Mouse (Mus musculus) heart, embryonic 14.5 days (tissue): ENCODE results near the gene Ube2h. TPM values are rescaled to one million over a fixed set of nuclear protein-coding genes. Genes with fewer than 3 reads are reported as not detected.

ENCODE experiments used
- ATAC-seq: fragments of 200-750 bp; cut with Nextera tagmentation; 2 replicates; pipeline ENCODE4 v1.8.0; 2017; ENCODE audit warnings: low read depth, moderate TSS enrichment; ENCODE audit not compliant: insufficient number of reproducible peaks, insufficient read depth, low FRiP score
- H3K27ac ChIP-seq, 2 experiments: fragments of 200-500 bp in 1 of 2; fragments of 300-500 bp in 1 of 2; sonication (generic) in 1 of 2; replicated peaks in 1 of 2; 2 replicates each; pipeline ENCODE4 v1.5.1; 2012 to 2014; ENCODE audit warnings: low read depth in 2 of 2, low read length in 2 of 2, control low read depth in 1 of 2, mild to moderate bottlenecking in 1 of 2, mixed read lengths in 1 of 2; ENCODE audit not compliant: control insufficient read depth in 1 of 2, insufficient read depth in 1 of 2
- H3K27me3 ChIP-seq: fragments of 300-500 bp; sonication (generic); 2 replicates; pipeline ENCODE4 v1.6.1; 2014; ENCODE audit warnings: mild to moderate bottlenecking, low read length, control low read depth; ENCODE audit not compliant: control insufficient read depth, insufficient read depth
- H3K36me3 ChIP-seq: fragments of 300-500 bp; sonication (generic); 2 replicates; pipeline ENCODE4 v1.6.1; 2014; ENCODE audit warnings: mild to moderate bottlenecking, control low read depth, low read length, mixed read lengths; ENCODE audit not compliant: control insufficient read depth, insufficient read depth
- H3K4me1 ChIP-seq, 2 experiments: fragments of 200-500 bp in 1 of 2; fragments of 300-500 bp in 1 of 2; sonication (generic) in 1 of 2; 2 replicates each; pipeline ENCODE4 v1.6.1; 2012 to 2014; ENCODE audit warnings: low read length in 2 of 2, control low read depth in 1 of 2, mixed read lengths in 1 of 2; ENCODE audit not compliant: control insufficient read depth in 2 of 2, insufficient read depth in 2 of 2
- H3K4me2 ChIP-seq: fragments of 300-500 bp; sonication (generic); 2 replicates; pipeline ENCODE4 v1.6.1; 2014; ENCODE audit warnings: mild to moderate bottlenecking, low read length
- H3K4me3 ChIP-seq, 2 experiments: fragments of 200-500 bp in 1 of 2; fragments of 300-500 bp in 1 of 2; sonication (generic) in 1 of 2; 2 replicates each; pipeline ENCODE4 v1.5.1; 2012 to 2014; ENCODE audit warnings: low read length in 2 of 2, mild to moderate bottlenecking in 2 of 2, control low read depth in 1 of 2, low read depth in 1 of 2, moderate library complexity in 1 of 2; ENCODE audit not compliant: control insufficient read depth in 1 of 2, insufficient read depth in 1 of 2
- H3K9ac ChIP-seq: fragments of 300-500 bp; sonication (generic); 2 replicates; pipeline ENCODE4 v1.6.1; 2014; ENCODE audit warnings: mild to moderate bottlenecking, low read length
- H3K9me3 ChIP-seq: fragments of 300-500 bp; sonication (generic); 2 replicates; pipeline ENCODE4 v1.6.1; 2016; ENCODE audit warnings: low read length, control low read depth; ENCODE audit not compliant: control insufficient read depth
- WGBS: fragments of 180-500 bp; shearing (Covaris S2); extraction: QIAGEN DNeasy Blood & Tissue Kit; methylation state at CpG from one replicate; pipeline ENCODE4 v1.1.7; 2014; 5-methylcytosine and 5-hydroxymethylcytosine counted together
- microRNA counts: library from miRNA; unstranded; fragments of <30 nt; microRNA quantifications from one replicate; lab custom pipeline; 2016
- microRNA-seq: library from miRNA; unstranded; fragments of <30 nt; microRNA quantifications from one replicate; pipeline ENCODE4, GENCODE M21; 2016
- polyA plus RNA-seq: library from polyadenylated mRNA; unstranded; fragments of >200 nt; fragmentation: Nextera tagmentation; extraction: Ambion mirVana; gene quantifications from 2 replicates; pipeline ENCODE4 v1.2.1, GENCODE M21; 2014

Gene Ube2h
- polyA plus RNA-seq, 1 experiment from 2014 or later, result 65.7 TPM

DNA sequence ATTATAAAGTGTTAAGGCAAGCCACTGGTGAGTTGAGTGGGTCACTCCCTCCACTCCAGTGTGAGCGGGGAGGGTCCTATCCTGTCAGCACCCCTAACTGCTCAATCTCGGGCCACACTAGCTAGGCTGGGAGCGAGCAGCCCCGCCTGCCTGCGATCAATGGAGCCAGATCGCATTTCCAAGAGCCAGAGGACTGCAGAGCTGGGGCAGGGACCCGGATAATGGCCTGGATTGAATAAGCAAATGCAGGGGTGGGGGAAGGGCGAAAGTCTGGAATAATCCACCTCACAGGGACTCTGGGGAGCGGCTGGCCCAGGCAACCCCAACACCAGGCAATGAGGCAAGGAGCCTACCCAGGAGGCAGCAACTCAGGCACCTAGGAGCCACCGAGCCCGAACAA, 137.1 kb downstream of the Ube2h start:
- 32% methylated on average over 11 of the region's 11 CpGs for WGBS
- Histone ChIP-seq H3K27me3 (peaks cover 45% of the 10 kb centered on the region), H3K4me1 (peaks cover 9 to 16% of the 10 kb centered on the region in 2 experiments), H3K4me2 (no peak overlapping the region), H3K27ac (no peak overlapping the region), H3K9ac (no peak overlapping the region), H3K9me3 (no peaks in the 10 kb centered on the region), H3K36me3 (no peaks in the 10 kb centered on the region), H3K4me3 (no peak overlapping the region)
- ATAC-seq, result no peak

DNA sequence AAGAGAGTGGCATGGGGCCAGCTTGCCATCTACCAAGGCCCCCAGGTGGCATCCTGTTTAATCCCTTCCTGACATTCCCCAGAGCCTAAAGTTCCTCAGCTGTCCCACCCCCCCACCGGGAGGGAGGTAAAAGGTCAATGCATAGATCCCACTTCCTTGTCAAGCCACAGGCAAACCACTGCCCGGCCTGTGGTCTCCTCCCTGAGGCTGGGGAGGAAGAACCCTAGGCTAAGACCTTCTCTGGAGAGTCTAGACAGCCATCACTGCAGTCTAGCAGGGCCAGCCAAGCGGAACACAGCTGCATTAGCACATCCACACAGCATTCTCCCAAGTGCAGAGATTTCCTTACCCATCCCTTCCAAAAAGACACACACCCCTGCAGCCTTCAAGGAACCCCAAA, 138.0 kb downstream of the Ube2h start:
- H3K4me3 ChIP-seq, result no peak overlapping the region
- no peak for ATAC-seq
- H3K36me3 ChIP-seq, result no peaks in the 10 kb centered on the region
- no peak overlapping the region for H3K4me2 ChIP-seq
- WGBS, result 61% methylated on average over 3 of the region's 3 CpGs
- peaks cover 15 to 22% of the 10 kb centered on the region in 2 experiments for H3K4me1 ChIP-seq
- H3K27me3 ChIP-seq, result peaks cover 37% of the 10 kb centered on the region
- no peaks in the 10 kb centered on the region for H3K9me3 ChIP-seq
- no peak overlapping the region for H3K9ac ChIP-seq
- H3K27ac ChIP-seq, result no peak overlapping the region

DNA sequence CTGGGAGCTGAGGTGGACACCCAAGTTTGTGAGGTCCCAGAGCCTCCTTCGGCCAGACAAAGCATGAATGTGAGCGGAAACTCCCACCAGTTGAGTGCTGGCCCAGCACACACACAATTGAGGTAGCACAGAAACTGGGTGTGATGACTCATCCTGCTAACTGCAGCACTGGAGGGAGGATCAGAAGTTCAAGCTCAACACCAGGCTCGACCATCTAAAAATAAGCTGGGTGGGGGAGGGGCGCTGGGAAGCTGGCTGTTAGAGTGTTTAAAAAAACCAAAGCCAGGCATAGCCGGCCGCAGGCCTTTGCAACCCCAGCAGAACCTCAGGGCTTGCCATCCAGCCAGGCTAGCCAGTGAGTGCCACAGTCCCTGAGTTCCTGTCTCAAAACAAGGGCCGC, 142.2 kb downstream of the Ube2h start:
- no peak overlapping the region for H3K4me3 ChIP-seq
- 23% methylated on average over 7 of the region's 7 CpGs for WGBS
- peaks cover 22 to 28% of the 10 kb centered on the region in 2 experiments for H3K4me1 ChIP-seq
- peak overlapping the region; percentile 16; the same call in 1 of the 2 replicates for H3K9ac ChIP-seq
- no peaks in the 10 kb centered on the region for H3K9me3 ChIP-seq
- H3K27me3 ChIP-seq, result no peaks in the 10 kb centered on the region; the same call in 1 of the 2 replicates
- no peaks in the 10 kb centered on the region for H3K36me3 ChIP-seq
- H3K4me2 ChIP-seq, result peak overlapping the region; percentile 21; the same call in 1 of the 2 replicates
- ATAC-seq, result 0 out of 2 replicates have a peak, but pooled peaks have one; percentile 32
- H3K27ac ChIP-seq, result peak overlapping the region; percentile 39; a peak in 3 of 4 replicates

GRCm38 (mm10) chr6:30161618-30162017, 142.7 kb downstream of the Ube2h start:
- ATAC-seq, result no peak
- no peak overlapping the region for H3K9ac ChIP-seq
- 60% methylated on average over 2 of the region's 2 CpGs for WGBS
- peak overlapping the region; percentile 39; a peak in 3 of 4 replicates for H3K27ac ChIP-seq
- no peak overlapping the region for H3K4me3 ChIP-seq
- peaks cover 22 to 27% of the 10 kb centered on the region in 2 experiments for H3K4me1 ChIP-seq
- no peaks in the 10 kb centered on the region for H3K36me3 ChIP-seq
- no peaks in the 10 kb centered on the region; the same call in 1 of the 2 replicates for H3K27me3 ChIP-seq
- H3K4me2 ChIP-seq, result no peak overlapping the region
- H3K9me3 ChIP-seq, result no peaks in the 10 kb centered on the region

MicroRNAs encoded within 50 kb of the gene (microRNA counts, 519-probe panel; counts per million panel counts)
- 322 counts per million, percentile 70 among the panel's probes with 10 or more counts for microRNA mmu-miR-182 (lab: Ali Mortazavi, UCI)
- 322 counts per million, percentile 70 among the panel's probes with 10 or more counts for microRNA mmu-miR-183 (lab: Ali Mortazavi, UCI)
- microRNA mmu-miR-96 (lab: Ali Mortazavi, UCI), result 322 counts per million, percentile 70 among the panel's probes with 10 or more counts

Small RNA genes lying within 50 kb of the gene (microRNA-seq; reads per million reads assigned to microRNA genes)
- gene Mir182 (56.7 reads per million, percentile 44 among the genes with 10 or more reads in this experiment), gene Mir183 (33.0 reads per million, percentile 37 among the genes with 10 or more reads in this experiment), gene Mir96 (14.5 reads per million, percentile 27 among the genes with 10 or more reads in this experiment)

Other genes starting within 250 kb of the Ube2h start
- 40.7 and 44.7 TPM in 2 replicates for gene Zc3hc1, start 86.5 kb upstream of the Ube2h start, polyA plus RNA-seq
- 22.5 and 24.5 TPM in 2 replicates for gene Klhdc10, start 97.3 kb upstream of the Ube2h start, polyA plus RNA-seq
- 25.4 and 26.3 TPM in 2 replicates for gene Tmem209, start 205.2 kb upstream of the Ube2h start, polyA plus RNA-seq
- gene Ssmem1, start 205.3 kb upstream of the Ube2h start, polyA plus RNA-seq, result not detected in 2 replicates
- 2.2 and 4.8 TPM in 2 replicates for gene Cpa2, start 237.0 kb upstream of the Ube2h start, polyA plus RNA-seq